ENCODE assay signal across 20 mouse cellular contexts in the genomic region with DNA sequence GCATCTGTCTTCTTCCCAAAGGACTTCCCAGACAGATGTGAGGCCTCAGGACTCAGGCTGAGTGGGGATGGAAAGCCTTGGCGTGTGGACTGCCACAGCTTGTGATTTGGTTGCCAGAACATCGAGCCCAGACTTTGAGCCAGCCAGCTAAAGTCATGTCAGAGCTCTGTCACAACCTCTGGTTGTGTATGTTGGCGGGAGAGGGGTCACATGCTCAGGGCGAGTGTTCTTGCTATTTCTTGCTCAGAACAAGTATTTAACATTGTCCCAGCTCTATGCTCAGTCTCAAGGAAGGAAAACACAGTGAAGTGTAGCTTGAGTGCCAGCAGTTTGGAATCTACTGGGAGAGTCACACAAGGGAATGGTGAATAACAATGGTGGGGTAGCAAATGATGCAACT. TPM values are rescaled to one million over a fixed set of nuclear protein-coding genes. Genes with fewer than 3 reads are reported as not detected.
DNase-seq lines count a peak whose midpoint lies in the region; ATAC-seq and TF ChIP-seq lines count a peak whose summit lies in the region.
"Had no signal": no experiment of that assay in that cellular context is flagged by ENCODE, and none has a peak within 500 bp of the region (broad histone marks: within the 10 kb centered on the region; RNA-seq: fewer than 3 reads in every experiment).

No protein-coding gene starts in this region.

- no peak overlapping the region for H3K4me3 ChIP-seq in heart, adult 2 months
- H3K4me3 ChIP-seq in heart, embryonic 11.5 days (ENCODE audit: low read depth, low read length), result no peak overlapping the region
- H3K4me3 ChIP-seq: embryonic facial prominence, embryonic 10.5 days; forebrain, embryonic 13.5 days; midbrain, embryonic 10.5 days; neural tube, embryonic 12.5 days; stomach, embryonic 15.5 days had no signal

- H3K27ac ChIP-seq in heart, adult 2 months, result no peak overlapping the region
- H3K27ac ChIP-seq in heart, embryonic 11.5 days (ENCODE audit: low read depth, low read length), result no peak overlapping the region
- H3K27ac ChIP-seq: embryonic facial prominence, embryonic 10.5 days; forebrain, embryonic 13.5 days; midbrain, embryonic 10.5 days; neural tube, embryonic 12.5 days; stomach, embryonic 15.5 days had no signal

- 0 out of 2 replicates have a peak, but pooled peaks cover 3% of the 10 kb centered on the region for H3K4me1 ChIP-seq in heart, adult 2 months (ENCODE audit: control insufficient read depth, insufficient read depth, low read length)
- H3K4me1 ChIP-seq in heart, embryonic 11.5 days (ENCODE audit: control insufficient read depth, insufficient read depth, low read length), result peaks cover 18% of the 10 kb centered on the region
- H3K4me1 ChIP-seq: neural tube, embryonic 12.5 days had no signal

- 57% methylated on average over 4 of the region's 4 CpGs for WGBS in heart, adult 2 months
- WGBS in heart, embryonic 11.5 days (ENCODE audit: insufficient replicate concordance), result 75% methylated on average over 4 of the region's 4 CpGs

- no peak for ATAC-seq in heart, embryonic 11.5 days (replicated peaks; ENCODE audit: insufficient number of reproducible peaks, low FRiP score, low TSS enrichment)
- ATAC-seq: forebrain, embryonic 13.5 days; hindbrain, embryonic 16.5 days; intestine, postnatal 0 days had no signal

- no peaks in the 10 kb centered on the region for H3K79me2 ChIP-seq in heart, adult 2 months (replicated peaks; ENCODE audit: control insufficient read depth, insufficient read depth, low read length)

- no peak overlapping the region for H3K4me2 ChIP-seq in heart, embryonic 11.5 days
- H3K4me2 ChIP-seq: forebrain, embryonic 13.5 days; lung, embryonic 14.5 days; neural tube, embryonic 12.5 days; stomach, embryonic 15.5 days had no signal

- TF ChIP-seq POLR2A in heart, adult 2 months (IDR thresholded peaks at IDR 0.05; ENCODE audit: insufficient read depth, low read depth, low read length), result no peak

- no peak overlapping the region for H3K9ac ChIP-seq in heart, adult 2 months (ENCODE audit: low read depth, low read length)
- no peak overlapping the region for H3K9ac ChIP-seq in heart, embryonic 11.5 days (ENCODE audit: low read depth, low read length)
- H3K9ac ChIP-seq: forebrain, embryonic 13.5 days; lung, embryonic 14.5 days; neural tube, embryonic 12.5 days; stomach, embryonic 15.5 days had no signal

- H3K36me3 ChIP-seq in heart, adult 2 months (ENCODE audit: control insufficient read depth, insufficient read depth, low read length), result no peaks in the 10 kb centered on the region
- no peaks in the 10 kb centered on the region for H3K36me3 ChIP-seq in heart, embryonic 11.5 days (ENCODE audit: control insufficient read depth, insufficient read depth, low read length)
- H3K36me3 ChIP-seq: embryonic facial prominence, embryonic 10.5 days; midbrain, embryonic 10.5 days; neural tube, embryonic 12.5 days; stomach, embryonic 15.5 days had no signal

- H3K27me3 ChIP-seq in heart, adult 2 months (ENCODE audit: control insufficient read depth, insufficient read depth, low read length), result no peaks in the 10 kb centered on the region
- H3K27me3 ChIP-seq in heart, embryonic 11.5 days (ENCODE audit: control insufficient read depth, insufficient read depth, low read length), result no peaks in the 10 kb centered on the region
- H3K27me3 ChIP-seq: forebrain, embryonic 13.5 days; neural tube, embryonic 12.5 days; stomach, embryonic 15.5 days had no signal

- TF ChIP-seq CTCF in heart, adult 2 months (IDR thresholded peaks at IDR 0.05), result no peak

- H3K9me3 ChIP-seq in heart, embryonic 11.5 days (replicated peaks; ENCODE audit: control insufficient read depth, low read length), result no peaks in the 10 kb centered on the region
- H3K9me3 ChIP-seq: embryonic facial prominence, embryonic 10.5 days; forebrain, embryonic 13.5 days; midbrain, embryonic 10.5 days; neural tube, embryonic 12.5 days; stomach, embryonic 15.5 days had no signal

- peak; percentile 55 to 72 for DNase-seq in heart, adult 2 months
- peak; percentile 55 for DNase-seq in R1 (ENCODE audit: low read depth, low spot score)
- DNase-seq in gastrocnemius, postnatal 14 days, result peak; percentile 52
- peak; percentile 47 to 50 for DNase-seq in heart, postnatal 36 days
- DNase-seq in layer of hippocampus, postnatal 25 days (ENCODE audit: extremely low spot score in 1 of 2, low spot score in 1 of 2), result no peak
- no peak for DNase-seq in frontal cortex, adult 2 months (ENCODE audit: extremely low spot score in 1 of 2, low spot score in 1 of 2)
- no peak for DNase-seq in right cerebral cortex, postnatal 4 days
- DNase-seq: cerebellum, adult 18-20 months; kidney, postnatal 36 days; liver; lung, embryonic 14.5 days; thymus, postnatal 14 days had no signal

- intact Hi-C loops in heart, adult 2 months (cut with DNase I), result loop anchor here (10.0 kb wide), 1 partner anchor 1355 kb away; no protein-coding TSS in a partner anchor
- intact Hi-C loops in gastrocnemius, postnatal 14 days (cut with DNase I; ENCODE audit: low total_unique reads), result no loop called here
- intact Hi-C loops in heart, postnatal 36 days (cut with DNase I), result loop anchor here (5.0 kb wide), 2 partner anchors 97 to 1357 kb away; no protein-coding TSS in a partner anchor

- no peak for TF ChIP-seq EP300 in heart, adult 2 months (IDR thresholded peaks at IDR 0.05; ENCODE audit: insufficient read depth, low read depth, low read length)

RNA-seq across cellular contexts. Expression of gene Sh2d4b, which starts 3.4 kb away (rescaled TPM):
- 1 to 10 TPM in 1 of 2 experiments, under 1 TPM in 1; 0.84 to 1.1 TPM for total RNA-seq in heart, adult 2 months (2021)
- 0.14 and 0.18 TPM in 2 replicates for polyA plus RNA-seq in heart, adult 2 months (2012; rRNA removed)
- 0.56 and 0.89 TPM in 2 replicates for polyA plus RNA-seq in heart, embryonic 11.5 days (2014; fragmentation: Nextera tagmentation; extraction: Ambion mirVana)
- total RNA-seq in gastrocnemius, postnatal 14 days (2021), result under 1 TPM; 0.31 to 0.41 TPM
- total RNA-seq in heart, postnatal 36 days (2021), result under 1 TPM; 0.36 to 0.98 TPM
- total RNA-seq in layer of hippocampus, postnatal 25 days (2021), result 1 to 10 TPM; 1.7 to 1.8 TPM
- polyA plus RNA-seq in frontal cortex, adult 2 months (2012; rRNA removed), result 1.1 and 1.3 TPM in 2 replicates
- polyA plus RNA-seq: intestine, postnatal 0 days had no signal

Comparison
In these comparisons a context has a peak if more than half of its experiments do, and no peak if none do; other contexts are left out.
1. DNase-seq: peak in heart, adult 2 months (2 of 2), R1 (single experiment), gastrocnemius, postnatal 14 days (single experiment) and heart, postnatal 36 days (2 of 2); none in layer of hippocampus, postnatal 25 days (0 of 2), frontal cortex, adult 2 months (0 of 2) and right cerebral cortex, postnatal 4 days (single experiment).